Comparison of ENCODE assay signal across 11 mouse cellular contexts in genomic region chr16:37585129-37585563, GRCm38 (mm10). TPM values are rescaled to one million over a fixed set of nuclear protein-coding genes. Genes with fewer than 3 reads are reported as not detected.
DNase-seq lines count a peak whose midpoint lies in the region; ATAC-seq and TF ChIP-seq lines count a peak whose summit lies in the region.
"Had no signal": no experiment of that assay in that cellular context is flagged by ENCODE, and none has a peak within 500 bp of the region (broad histone marks: within the 10 kb centered on the region; RNA-seq: fewer than 3 reads in every experiment).

No protein-coding gene starts in this region.

- peaks cover 12% of the 10 kb centered on the region for H3K4me1 ChIP-seq in heart, embryonic 16.5 days (ENCODE audit: control insufficient read depth, insufficient read depth, low read length)
- H3K4me1 ChIP-seq in forebrain, embryonic 12.5 days, result peaks cover 51% of the 10 kb centered on the region
- H3K4me1 ChIP-seq in liver, postnatal 0 days (ENCODE audit: insufficient read depth), result no peaks in the 10 kb centered on the region; the same call in 1 of the 2 replicates

- TF ChIP-seq EP300 in liver, postnatal 0 days (IDR thresholded peaks at IDR 0.05; ENCODE audit: low read depth), result no peak

- 60% methylated on average over 8 of the region's 8 CpGs for WGBS in heart, embryonic 16.5 days
- WGBS in forebrain, embryonic 12.5 days, result 47% methylated on average over 8 of the region's 8 CpGs
- WGBS in liver, postnatal 0 days (ENCODE audit: insufficient replicate concordance), result 57% methylated on average over 8 of the region's 8 CpGs

- no peak for TF ChIP-seq CTCF in liver, postnatal 0 days (IDR thresholded peaks at IDR 0.05; ENCODE audit: low read depth)

- peak overlapping the region; percentile 64; the same call in 1 of the 2 replicates for H3K4me2 ChIP-seq in heart, embryonic 16.5 days (ENCODE audit: low read depth, low read length)
- peak overlapping the region; percentile 51 for H3K4me2 ChIP-seq in forebrain, embryonic 12.5 days
- peak overlapping the region; percentile 66 for H3K4me2 ChIP-seq in liver, postnatal 0 days (ENCODE audit: low read depth, low read length)

- H3K9me3 ChIP-seq in heart, embryonic 16.5 days (replicated peaks; ENCODE audit: control insufficient read depth, low read length), result no peaks in the 10 kb centered on the region
- no peaks in the 10 kb centered on the region for H3K9me3 ChIP-seq in forebrain, embryonic 12.5 days
- H3K9me3 ChIP-seq in liver, postnatal 0 days (ENCODE audit: low read length), result no peaks in the 10 kb centered on the region
- H3K9me3 ChIP-seq: embryonic facial prominence, embryonic 12.5 days had no signal

- H3K27ac ChIP-seq in heart, embryonic 16.5 days (ENCODE audit: low read length), result no peak overlapping the region
- peak overlapping the region; percentile 95 for H3K27ac ChIP-seq in forebrain, embryonic 12.5 days
- H3K27ac ChIP-seq in liver, postnatal 0 days (ENCODE audit: low read depth), result no peak overlapping the region; the same call in 1 of the 2 replicates

- no peak overlapping the region for H3K4me3 ChIP-seq in heart, embryonic 16.5 days (ENCODE audit: low read length)
- H3K4me3 ChIP-seq in forebrain, embryonic 12.5 days (replicated peaks), result no peak overlapping the region
- H3K4me3 ChIP-seq in liver, postnatal 0 days (ENCODE audit: low read depth, low read length), result 0 out of 2 replicates have a peak overlapping the region, but pooled peaks have one; percentile 30

- no peak for DNase-seq in heart, adult 8-10 months (ENCODE audit: low spot score)
- peak; percentile 71 for DNase-seq in brain, adult 2 months (ENCODE audit: low read depth, low spot score)
- no peak for DNase-seq in liver, postnatal 0 days
- DNase-seq in adrenal gland, adult (ENCODE audit: inconsistent age in 2 of 2, low spot score in 1 of 2), result no peak
- no peak for DNase-seq in layer of hippocampus, postnatal 25 days (ENCODE audit: extremely low spot score in 1 of 2, low spot score in 1 of 2)
- no peak for DNase-seq in adrenal gland, postnatal 10 days
- DNase-seq: thymus, adult 18-20 months had no signal

- no peaks in the 10 kb centered on the region for H3K27me3 ChIP-seq in heart, embryonic 16.5 days (ENCODE audit: control insufficient read depth, insufficient read depth, low read length)
- no peaks in the 10 kb centered on the region for H3K27me3 ChIP-seq in forebrain, embryonic 12.5 days
- H3K27me3 ChIP-seq in liver, postnatal 0 days (ENCODE audit: insufficient read depth, low read length), result no peaks in the 10 kb centered on the region
- H3K27me3 ChIP-seq: embryonic facial prominence, embryonic 12.5 days had no signal

- ATAC-seq in heart, embryonic 16.5 days (replicated peaks; ENCODE audit: extremely low read depth, insufficient read depth, low FRiP score), result no peak
- peak; percentile 39 for ATAC-seq in forebrain, embryonic 12.5 days (ENCODE audit: low FRiP score)
- ATAC-seq in liver, postnatal 0 days, result no peak

- H3K9ac ChIP-seq in heart, embryonic 16.5 days (ENCODE audit: low read length), result no peak overlapping the region
- H3K9ac ChIP-seq in forebrain, embryonic 12.5 days, result no peak overlapping the region
- no peak overlapping the region; the same call in 1 of the 2 replicates for H3K9ac ChIP-seq in liver, postnatal 0 days (replicated peaks)
- H3K9ac ChIP-seq: embryonic facial prominence, embryonic 12.5 days had no signal

- no peaks in the 10 kb centered on the region for H3K36me3 ChIP-seq in heart, embryonic 16.5 days (ENCODE audit: control insufficient read depth, insufficient read depth)
- no peaks in the 10 kb centered on the region for H3K36me3 ChIP-seq in forebrain, embryonic 12.5 days (replicated peaks)
- no peaks in the 10 kb centered on the region; the same call in 1 of the 2 replicates for H3K36me3 ChIP-seq in liver, postnatal 0 days (replicated peaks; ENCODE audit: insufficient read depth, low read length)
- H3K36me3 ChIP-seq: embryonic facial prominence, embryonic 12.5 days had no signal

RNA-seq across cellular contexts. Expression of gene Hgd, which starts 5.2 kb away (rescaled TPM):
- polyA plus RNA-seq in heart, embryonic 16.5 days (2015; fragmentation: Nextera tagmentation; extraction: Ambion mirVana), result 0.26 and 0.32 TPM in 2 replicates
- total RNA-seq in heart, adult 8-10 months (2022), result not detected
- polyA plus RNA-seq in forebrain, embryonic 12.5 days (2016; fragmentation: Nextera tagmentation; extraction: Ambion mirVana), result 0.23 and 0.45 TPM in 2 replicates
- 131 and 153 TPM in 2 replicates for polyA plus RNA-seq in liver, postnatal 0 days (2015; fragmentation: Nextera tagmentation; extraction: Ambion mirVana)
- total RNA-seq in layer of hippocampus, postnatal 25 days (2021), result not detected
- 10 to 100 TPM; 20.0 to 33.9 TPM for total RNA-seq in adrenal gland, postnatal 10 days (2021)
- total RNA-seq: adrenal gland, postnatal 25 days had no signal

RNA-seq across cellular contexts. Expression of gene Rabl3, which starts 45.5 kb away (rescaled TPM):
- 19.9 and 20.4 TPM in 2 replicates for polyA plus RNA-seq in heart, embryonic 16.5 days (2015; fragmentation: Nextera tagmentation; extraction: Ambion mirVana)
- 1 to 10 TPM; 5.2 to 9.6 (median 7.8) TPM for total RNA-seq in heart, adult 8-10 months (2022)
- polyA plus RNA-seq in forebrain, embryonic 12.5 days (2016; fragmentation: Nextera tagmentation; extraction: Ambion mirVana), result 34.5 and 35.1 TPM in 2 replicates
- polyA plus RNA-seq in liver, postnatal 0 days (2015; fragmentation: Nextera tagmentation; extraction: Ambion mirVana), result 14.2 and 14.9 TPM in 2 replicates
- 1 to 10 TPM; 8.1 to 8.7 TPM for total RNA-seq in layer of hippocampus, postnatal 25 days (2021)
- 10 to 100 TPM; 11.1 to 13.1 TPM for total RNA-seq in adrenal gland, postnatal 10 days (2021)

RNA-seq across cellular contexts. Expression of gene Gtf2e1, which starts 45.6 kb away (rescaled TPM):
- 18.0 and 20.9 TPM in 2 replicates for polyA plus RNA-seq in heart, embryonic 16.5 days (2015; fragmentation: Nextera tagmentation; extraction: Ambion mirVana)
- total RNA-seq in heart, adult 8-10 months (2022), result 1 to 10 TPM; 6.9 to 8.3 (median 7.1) TPM
- polyA plus RNA-seq in forebrain, embryonic 12.5 days (2016; fragmentation: Nextera tagmentation; extraction: Ambion mirVana), result 49.3 and 52.6 TPM in 2 replicates
- 5.8 and 5.9 TPM in 2 replicates for polyA plus RNA-seq in liver, postnatal 0 days (2015; fragmentation: Nextera tagmentation; extraction: Ambion mirVana)
- 10 to 100 TPM; 17.2 to 18.8 TPM for total RNA-seq in layer of hippocampus, postnatal 25 days (2021)
- total RNA-seq in adrenal gland, postnatal 10 days (2021), result 10 to 100 TPM; 13.8 to 14.2 TPM

Comparison
In these comparisons a context has a peak if more than half of its experiments do, and no peak if none do; other contexts are left out.
1. RNA of gene Hgd, which starts 5.2 kb away (total RNA-seq): 20.0 to 33.9 TPM in adrenal gland, postnatal 10 days; not detected in heart, adult 8-10 months and not detected in layer of hippocampus, postnatal 25 days; every median in the first group is over 10 times any median in the second.
2. Peak in every context shown above with its lines, with median percentiles within 50 percentile points of each other: H3K4me2 ChIP-seq.